Mouse (Mus musculus) layer of hippocampus, postnatal 10 days (tissue): ENCODE measurements around the gene Cdc25a. TPM values are rescaled to one million over a fixed set of nuclear protein-coding genes. Genes with fewer than 3 reads are reported as not detected.
A peak's percentile ranks its signal among the peaks of the same experiment; 100 is the strongest.

ENCODE experiments used
- DNase-seq, 2 experiments: peaks; one replicate each; pipeline ENCODE4 v3.0.0; 2021; ENCODE audit warnings: low spot score in 2 of 2
- total RNA-seq, 2 experiments: library from RNA; stranded (reverse); gene quantifications; 2 replicates each; pipeline ENCODE4 v1.2.3; 2021

Cdc25a gene
- total RNA-seq, 2 experiments from 2014 or later, result 7.4 to 8.1 TPM

- peak; percentile 79 to 86 for DNase-seq
These were observed 17.4 kb downstream of the Cdc25a start for GRCm38 (mm10) chr9:109892651-109893250.

DNA sequence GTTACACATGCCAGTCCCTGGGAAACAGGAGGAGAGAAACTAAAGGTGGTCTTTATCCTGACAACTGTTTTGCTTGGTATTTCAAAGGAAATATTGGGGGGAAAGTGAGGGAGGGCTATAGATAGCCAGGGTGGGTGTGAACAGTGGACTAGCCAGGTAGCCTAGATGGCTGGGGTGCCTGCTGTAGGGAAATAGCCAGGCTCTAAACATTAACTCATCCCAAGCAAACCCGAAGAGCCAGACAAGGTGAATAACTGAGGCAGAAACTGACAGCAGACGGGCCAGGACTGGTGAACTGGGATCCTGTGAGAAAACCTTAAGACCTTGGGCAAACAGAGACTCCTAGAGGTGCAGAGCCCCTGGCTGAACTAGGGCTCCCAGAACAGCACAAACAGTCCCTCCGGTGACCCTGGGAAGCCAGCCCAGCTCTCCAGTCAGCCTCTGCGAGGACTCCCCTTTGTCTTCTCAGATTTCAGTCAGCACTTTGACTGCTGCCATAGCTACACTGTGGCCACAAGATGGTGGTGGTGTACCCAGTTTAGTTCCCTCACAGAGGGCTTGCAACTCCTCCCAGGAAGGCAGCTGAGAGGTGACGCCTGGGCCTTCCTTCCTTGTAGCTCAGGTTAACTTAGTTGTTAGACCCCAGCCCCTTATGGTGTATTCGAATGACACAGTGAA is 19.2 kb downstream of the Cdc25a start:
- DNase-seq, result peak; percentile 75 to 80

DNA sequence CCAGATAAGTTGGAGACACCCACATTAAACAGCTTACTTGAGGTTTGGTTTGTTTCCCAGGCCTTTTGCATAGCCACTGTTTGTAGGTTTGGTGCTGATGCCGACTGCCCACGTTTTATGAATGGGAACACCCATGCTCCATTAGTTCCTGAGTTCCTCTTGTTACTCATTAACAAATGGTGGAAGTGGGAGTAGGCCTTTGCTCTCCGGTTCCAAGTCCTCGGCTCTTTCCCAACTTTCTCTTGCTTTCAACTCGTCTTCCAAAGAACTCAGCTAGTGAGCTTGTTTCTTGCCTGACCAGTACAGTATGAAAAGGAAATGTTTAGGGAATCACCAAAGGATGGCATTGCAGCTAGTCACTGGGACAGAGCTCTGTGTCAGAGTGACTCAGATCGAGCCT is 20.2 kb downstream of the Cdc25a start:
- no peak for DNase-seq

GRCm38 (mm10) chr9:109896253-109897150 is 21.1 kb downstream of the Cdc25a start:
- no peak for DNase-seq

GRCm38 (mm10) chr9:109898027-109898426 is 22.6 kb downstream of the Cdc25a start:
- no peak for DNase-seq

DNA sequence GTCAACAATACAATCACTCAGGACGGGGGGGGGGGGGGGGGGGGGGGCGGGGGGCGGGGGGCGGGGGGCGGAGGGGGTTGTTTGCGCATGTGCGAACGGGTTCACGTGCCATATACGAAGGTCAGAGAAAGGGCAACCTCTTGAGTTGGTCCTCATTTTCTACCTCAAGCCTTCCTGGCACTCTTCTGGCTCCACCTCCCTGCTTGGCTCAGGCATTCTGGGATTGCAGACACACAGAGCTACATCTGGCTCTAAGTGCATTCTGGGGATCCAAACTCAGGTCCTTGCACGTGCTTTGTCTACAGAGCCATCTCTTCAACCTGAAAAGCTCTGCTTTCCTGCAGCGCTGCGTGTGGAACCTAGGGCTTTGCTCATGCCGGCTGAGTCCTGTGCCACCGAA is 24.0 kb downstream of the Cdc25a start:
- no peak for DNase-seq

DNA sequence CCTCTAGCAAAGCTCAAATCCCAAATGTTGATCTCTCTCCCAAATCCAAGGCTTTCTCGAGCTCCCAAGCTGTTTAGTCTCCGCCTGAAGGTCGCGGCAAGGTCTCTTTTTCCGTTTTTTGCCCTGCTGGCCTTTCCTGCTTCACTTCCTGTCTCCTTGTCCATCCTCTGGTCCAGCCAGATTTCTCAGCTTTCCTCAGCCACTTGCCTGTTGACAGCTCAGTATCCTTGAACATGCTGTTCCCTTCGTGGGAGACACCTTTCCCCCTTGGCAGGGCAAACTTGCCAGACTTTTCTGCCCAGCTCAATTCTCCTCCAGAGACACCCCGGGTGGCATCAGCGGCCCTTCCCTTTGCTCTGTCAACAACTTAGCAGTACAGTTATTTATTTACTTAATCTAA is 24.4 kb downstream of the Cdc25a start:
- no peak for DNase-seq

DNA sequence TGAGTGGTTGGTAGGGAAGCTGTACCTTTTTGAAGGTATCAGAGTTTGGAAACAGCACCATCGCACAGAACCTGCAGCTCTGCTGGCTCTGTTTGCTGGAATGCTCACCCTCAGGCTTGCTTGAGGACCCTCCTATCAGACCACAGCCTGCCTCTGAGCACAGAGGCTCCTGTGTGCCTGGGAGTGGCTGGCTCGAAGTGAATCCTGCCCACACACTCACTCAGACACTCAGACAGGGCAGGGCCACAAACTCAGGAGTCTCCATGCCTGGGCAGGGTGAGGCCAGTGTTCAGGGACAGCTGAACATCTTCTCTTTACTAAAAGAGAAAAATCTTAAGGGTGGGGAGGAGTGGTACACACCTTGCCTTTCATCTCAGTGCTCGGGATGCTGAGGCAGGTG is 25.2 kb downstream of the Cdc25a start:
- no peak for DNase-seq

GRCm38 (mm10) chr9:109902246-109902645 is 26.9 kb downstream of the Cdc25a start:
- no peak for DNase-seq

GRCm38 (mm10) chr9:109902740-109903139 is 27.4 kb downstream of the Cdc25a start:
- DNase-seq, result no peak

- DNase-seq, result no peak
These were observed 31.9 kb downstream of the Cdc25a start for GRCm38 (mm10) chr9:109907300-109907699.

- no peak for DNase-seq
These were observed 32.5 kb downstream of the Cdc25a start for GRCm38 (mm10) chr9:109907774-109908465.

GRCm38 (mm10) chr9:109909102-109909501 is 33.7 kb downstream of the Cdc25a start:
- no peak for DNase-seq

- no peak for DNase-seq
These were observed 34.5 kb downstream of the Cdc25a start for GRCm38 (mm10) chr9:109909926-109910325.

DNA sequence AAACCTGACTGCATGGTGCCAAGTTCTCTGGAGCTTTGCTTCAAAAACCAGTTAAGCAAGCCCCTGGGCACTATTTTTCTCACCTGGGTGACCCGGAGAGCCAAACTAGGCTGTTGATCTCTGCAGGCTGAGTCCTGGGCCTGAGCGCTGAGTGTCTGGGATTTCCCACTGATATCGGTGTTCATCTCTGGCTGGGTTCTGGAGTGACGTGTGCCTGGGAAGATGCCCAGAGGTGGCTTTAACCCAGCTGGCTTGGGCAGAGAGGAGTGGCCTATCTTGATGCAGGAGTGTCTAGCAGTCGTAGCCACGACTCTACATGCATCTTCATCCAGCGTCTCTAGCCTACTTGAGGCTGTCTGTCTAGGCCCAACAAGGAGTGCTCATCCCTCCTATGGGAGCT is 36.4 kb downstream of the Cdc25a start:
- DNase-seq, result no peak

- no peak for DNase-seq
These were observed 39.0 kb downstream of the Cdc25a start for GRCm38 (mm10) chr9:109914269-109914926.

DNA sequence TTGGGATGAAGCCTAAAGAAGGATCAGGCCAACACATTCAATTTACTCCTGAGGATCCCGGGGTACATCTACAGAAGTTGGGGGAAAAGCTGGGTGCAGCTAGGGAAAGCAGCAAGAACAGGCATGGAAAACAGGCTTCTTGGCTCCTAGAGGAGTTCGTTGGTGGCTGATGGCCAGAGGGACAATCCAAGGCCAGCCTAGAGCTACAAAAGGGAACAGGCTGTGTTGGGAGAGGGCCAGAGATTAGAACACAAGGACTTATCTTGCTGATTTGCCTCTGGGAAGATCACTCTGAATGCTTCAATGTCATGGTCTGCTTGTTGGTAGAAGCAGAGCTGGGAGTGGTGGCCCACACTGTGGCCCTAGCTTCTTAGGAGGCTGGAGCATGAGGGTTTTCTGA is 42.6 kb downstream of the Cdc25a start:
- no peak for DNase-seq

DNA sequence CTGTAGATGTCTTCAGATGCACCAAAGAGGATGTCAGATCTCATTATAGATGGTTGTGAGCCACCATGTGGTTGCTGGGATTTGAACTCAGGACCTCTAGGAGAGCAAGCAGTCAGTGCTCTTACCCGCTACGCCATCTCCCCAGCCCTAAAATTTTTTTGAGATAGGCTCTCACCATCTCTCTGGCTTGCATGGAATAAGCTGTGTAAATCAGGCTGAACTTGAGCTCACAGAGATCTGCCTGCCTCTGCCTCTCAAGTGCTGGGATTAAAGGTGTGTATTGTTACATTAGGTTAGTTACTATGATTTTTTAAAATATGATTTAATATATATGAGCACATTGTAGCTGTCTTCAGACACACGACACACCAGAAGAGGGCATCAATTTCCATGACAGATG is 53.8 kb downstream of the Cdc25a start:
- no peak for DNase-seq

- no peak for DNase-seq
These were observed 54.7 kb downstream of the Cdc25a start for GRCm38 (mm10) chr9:109930063-109930462.

- DNase-seq, result no peak
These were observed 55.4 kb downstream of the Cdc25a start for GRCm38 (mm10) chr9:109930752-109931151.
